Mouse (Mus musculus): ENCODE results near the gene Fggy.
A peak's percentile ranks its signal among the peaks of the same experiment; 100 is the strongest.

Gene Fggy

DNA sequence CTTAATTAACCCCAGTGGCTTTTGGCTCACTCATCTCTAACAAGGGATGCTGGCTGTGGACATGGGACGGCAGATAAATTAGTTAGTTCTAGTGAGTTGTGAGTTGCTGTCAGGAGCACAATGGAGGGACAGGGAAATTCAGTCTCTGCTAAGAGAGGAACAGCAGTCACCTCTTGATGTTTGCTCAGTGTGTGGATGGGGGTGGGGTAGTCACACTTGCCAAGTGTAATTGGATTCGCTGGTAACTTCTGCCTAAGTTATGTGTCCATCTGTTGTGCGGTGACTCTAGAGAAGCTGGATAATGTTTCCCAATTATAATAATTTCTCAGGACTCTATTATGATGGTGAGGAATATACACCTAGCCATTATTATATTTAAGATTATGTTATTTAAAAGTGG is 107.0 kb downstream of the Fggy start:
- no peak for DNase-seq (ENCODE audit: inconsistent ontology term)

DNA sequence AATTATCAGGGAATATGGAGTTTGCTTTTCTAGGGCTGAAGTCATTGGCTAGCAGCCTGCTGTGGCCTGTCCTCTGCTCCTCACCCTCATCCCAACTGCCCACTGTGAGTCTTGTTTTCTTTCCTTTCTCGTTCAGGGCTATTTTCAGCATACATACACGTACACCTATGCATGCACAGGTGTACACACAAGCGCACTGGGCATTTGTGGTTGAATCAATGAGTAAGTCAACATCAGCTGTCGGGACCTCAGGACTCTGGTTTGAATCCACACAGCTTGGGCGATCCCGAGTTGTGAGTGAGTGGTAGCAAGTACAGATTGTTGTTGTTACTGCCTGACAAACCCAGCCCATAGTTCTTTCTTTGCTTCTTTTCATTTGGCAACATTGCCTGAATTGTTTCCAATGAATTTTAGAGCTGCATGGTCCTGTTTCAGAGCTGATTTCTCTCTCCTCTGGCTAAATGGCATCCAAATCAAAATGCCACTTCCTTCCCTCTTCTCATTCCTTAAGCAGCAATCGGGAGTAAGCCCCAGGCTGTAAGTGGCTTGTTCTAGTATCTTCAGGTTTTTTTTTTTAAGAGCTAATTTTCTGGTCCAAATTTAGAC is 109.1 kb downstream of the Fggy start:
- DNase-seq (ENCODE audit: inconsistent ontology term) = no peak

DNA sequence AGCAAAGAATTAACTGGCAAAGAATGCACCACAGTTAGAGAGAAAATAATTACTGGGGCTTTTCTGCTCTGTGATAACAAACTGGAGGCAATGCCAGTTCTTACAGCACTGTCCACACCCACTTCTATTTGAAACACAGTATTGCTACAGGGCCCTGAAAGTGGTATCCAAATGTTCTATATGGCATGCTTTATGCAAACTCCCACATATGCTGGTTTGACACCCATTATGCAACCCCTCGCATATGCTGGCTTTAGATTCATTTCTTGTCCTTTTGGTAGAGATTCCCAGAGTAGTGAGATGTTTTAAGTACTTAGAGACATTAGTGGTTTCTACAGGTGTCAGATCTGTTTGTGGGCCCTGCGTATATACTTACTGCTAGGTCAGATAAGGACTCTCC is 109.6 kb downstream of the Fggy start:
- no peak for DNase-seq (ENCODE audit: inconsistent ontology term)

DNA sequence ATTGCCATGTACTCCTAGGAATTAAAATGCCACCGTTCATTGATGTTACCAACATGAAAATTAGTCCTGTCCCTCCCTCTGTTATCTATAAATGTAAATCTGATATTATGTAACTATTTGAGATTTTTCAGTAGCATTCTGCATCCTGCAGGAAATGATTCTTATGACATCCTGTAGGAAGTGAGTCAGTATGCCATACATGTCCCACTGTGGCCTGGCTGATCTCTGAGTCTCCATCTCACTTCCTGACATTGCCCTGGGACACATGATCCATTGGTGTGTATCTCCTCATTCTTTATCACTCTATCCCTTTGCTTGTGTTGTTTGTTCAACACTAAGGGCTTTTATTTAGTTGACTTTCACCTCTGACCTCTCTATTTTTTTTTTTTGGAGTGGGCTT is 110.3 kb downstream of the Fggy start:
- no peak for DNase-seq (ENCODE audit: inconsistent ontology term)

DNA sequence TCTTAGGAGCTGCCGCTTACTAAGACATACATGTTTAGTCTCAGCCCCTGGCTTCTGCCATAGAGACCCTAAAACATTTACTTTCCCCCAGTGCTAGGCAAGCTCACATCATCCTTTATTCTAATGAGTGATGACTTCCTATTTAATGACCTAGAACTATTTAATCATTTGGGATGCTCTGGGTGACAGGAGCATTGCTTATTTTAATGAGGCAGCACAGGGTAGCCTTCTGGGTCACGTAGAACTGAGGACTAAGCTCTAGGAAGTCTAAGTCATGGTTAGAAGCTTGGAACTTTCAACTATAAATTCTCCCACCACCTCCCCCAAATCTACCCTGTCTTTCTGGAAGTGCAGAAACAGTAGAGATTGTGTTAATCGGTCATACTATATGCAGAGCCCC is 111.2 kb downstream of the Fggy start:
- no peak for DNase-seq (ENCODE audit: inconsistent ontology term)

DNA sequence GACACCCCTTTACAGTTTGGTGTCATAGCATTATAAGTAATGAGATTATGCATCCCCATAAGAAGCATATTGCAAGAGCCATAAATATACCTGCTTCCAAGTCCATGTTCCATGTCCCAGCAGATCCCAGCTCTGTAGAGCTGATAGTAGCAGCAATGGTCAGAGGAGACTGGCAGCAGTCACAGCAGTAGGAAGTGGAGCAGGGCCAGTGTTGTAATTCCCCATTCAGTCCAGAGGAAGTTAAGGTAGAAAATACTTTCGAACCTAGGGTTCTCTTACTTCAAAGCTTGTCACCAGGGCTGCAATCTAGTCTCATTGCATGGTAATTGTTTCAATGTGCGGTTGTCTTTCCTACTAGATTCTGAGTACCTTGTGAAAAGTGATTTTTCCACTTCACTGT is 112.0 kb downstream of the Fggy start:
- no peak for DNase-seq (ENCODE audit: inconsistent ontology term)

DNA sequence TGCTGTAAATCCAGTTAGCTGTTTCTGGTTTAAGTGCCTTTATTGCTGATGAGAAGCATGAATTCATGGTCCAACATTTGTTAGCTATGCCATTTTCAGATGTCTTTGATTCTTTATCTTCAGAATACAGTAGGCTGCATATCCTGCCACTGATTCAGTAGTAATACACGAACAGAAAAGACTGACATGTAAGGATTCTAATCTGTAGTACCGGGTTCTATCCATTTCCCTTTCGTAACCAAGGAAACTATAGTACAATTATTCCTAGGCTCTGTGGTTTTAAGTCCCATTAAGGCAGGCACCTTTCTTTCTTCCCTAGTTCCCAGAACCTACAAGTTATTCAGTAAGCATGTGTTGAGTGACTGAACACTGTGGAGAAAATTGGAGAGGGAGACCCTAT is 113.3 kb downstream of the Fggy start:
- no peak for DNase-seq (ENCODE audit: inconsistent ontology term)

DNA sequence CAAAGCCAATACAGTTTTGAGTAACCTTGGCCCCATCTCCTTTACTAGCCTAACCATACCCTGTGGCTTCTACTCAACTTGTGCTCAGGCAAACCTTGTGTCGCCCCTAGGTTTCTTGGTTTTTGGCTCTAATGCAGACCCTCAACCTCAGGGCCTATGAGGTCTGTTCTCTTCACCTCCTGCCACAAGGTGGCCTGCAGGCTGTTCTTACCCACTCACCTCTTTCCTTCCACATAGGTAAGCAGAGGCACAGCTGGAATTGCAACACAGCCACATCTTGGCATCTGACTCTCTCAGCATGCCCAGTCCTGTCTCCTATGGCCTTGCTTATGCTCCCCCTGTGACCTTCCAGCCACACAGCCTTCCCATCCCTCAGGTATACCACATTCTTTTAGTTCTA is 114.7 kb downstream of the Fggy start:
- DNase-seq (ENCODE audit: inconsistent ontology term) = no peak

DNA sequence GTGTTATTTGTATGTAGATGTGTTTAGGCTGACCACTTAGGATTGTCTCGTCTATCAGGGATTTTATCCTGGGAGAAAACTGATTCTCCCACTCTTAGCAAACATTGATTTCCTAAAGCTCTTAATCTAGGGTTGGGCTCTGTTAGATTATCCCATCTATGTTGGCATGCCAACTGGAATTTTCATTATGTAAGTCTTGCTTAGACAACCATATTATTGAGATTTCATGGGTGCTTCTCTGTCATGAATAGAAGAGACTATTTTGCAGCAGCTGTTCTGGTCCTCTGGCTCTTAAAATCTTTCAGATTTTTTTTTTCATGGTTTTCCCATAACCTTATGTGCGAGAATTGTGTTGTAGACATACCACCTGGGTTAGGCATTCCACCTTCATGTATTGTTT is 119.1 kb downstream of the Fggy start:
- no peak for DNase-seq (ENCODE audit: inconsistent ontology term)

DNA sequence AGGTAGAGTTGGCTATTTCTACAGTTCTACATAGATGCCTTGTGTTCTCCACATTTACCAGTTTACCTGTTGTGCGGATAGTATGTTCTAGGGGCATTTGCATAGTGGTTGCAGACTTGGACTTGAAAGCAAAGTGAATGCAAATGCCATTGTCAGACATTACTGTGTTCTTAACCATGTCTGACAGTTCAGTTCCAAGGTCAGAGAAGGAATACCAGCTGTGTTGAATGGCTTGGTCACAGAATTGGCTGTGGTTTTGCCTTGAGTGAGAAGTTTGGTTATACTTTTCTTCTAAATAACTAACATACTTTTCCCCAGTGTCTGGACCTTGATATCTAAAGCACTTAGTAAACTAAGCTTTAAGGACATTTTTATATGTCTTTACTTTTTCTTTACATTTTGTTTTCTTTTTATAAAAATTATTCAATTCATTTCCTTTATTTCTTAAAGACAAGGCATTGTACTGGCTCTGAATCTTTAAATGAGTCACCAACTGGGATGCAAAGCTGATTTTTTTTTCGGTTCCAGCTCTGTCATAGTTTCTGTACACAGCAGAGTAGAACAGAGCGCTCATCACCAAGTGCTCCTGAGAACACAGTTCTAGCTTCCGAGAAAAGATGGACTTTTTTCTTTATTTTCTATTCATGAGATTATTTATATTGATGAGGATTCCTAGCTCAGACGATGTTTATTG is 123.6 kb downstream of the Fggy start:
- peak; percentile 55 for DNase-seq (ENCODE audit: inconsistent ontology term)

DNA sequence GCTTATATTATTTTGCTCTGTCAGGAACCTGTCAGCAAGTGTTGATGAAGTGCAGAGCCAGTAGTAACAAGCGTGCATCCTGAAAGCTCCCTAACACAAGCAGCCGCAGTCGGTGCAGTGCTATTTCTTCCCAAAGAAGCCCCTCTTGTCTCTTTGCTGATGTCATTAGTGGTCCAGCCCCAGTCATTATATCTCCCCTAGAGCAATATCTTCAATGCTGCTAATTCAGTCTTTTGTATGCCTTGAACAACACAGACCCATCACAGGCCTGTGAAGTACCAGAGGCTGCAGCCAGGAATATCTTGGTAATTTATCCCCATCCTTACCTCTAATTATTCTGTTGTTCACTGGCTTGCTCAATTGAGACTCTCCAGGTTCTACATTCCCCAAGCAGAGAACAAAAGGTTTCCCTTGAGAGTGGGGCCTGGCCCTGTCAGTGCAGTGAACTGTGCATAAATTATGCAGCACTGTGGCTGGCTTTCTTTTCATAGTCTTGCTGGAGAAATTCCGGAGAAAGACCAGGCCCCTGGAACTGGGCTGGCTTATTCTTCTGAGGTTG is 127.3 kb downstream of the Fggy start:
- DNase-seq (ENCODE audit: inconsistent ontology term) = peak; percentile 87

DNA sequence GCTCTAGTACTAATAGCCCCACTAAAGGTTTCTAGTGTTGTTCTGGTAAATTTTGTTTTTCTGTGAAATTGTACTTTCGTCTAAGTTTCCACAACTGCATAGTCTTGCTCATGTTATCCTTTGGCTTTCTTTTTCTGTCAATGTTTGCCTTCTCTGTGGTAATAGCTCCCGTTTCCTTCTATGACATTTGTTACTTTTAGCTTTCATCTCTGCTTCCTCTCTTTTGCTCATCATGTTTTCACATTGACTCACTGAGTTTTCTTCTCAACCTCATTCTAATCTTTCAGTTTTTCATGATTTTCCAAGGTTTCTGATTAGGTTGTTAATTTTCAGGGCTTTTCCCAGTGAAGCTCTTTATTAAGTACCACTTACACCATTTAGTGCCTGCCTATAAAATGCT is 129.5 kb downstream of the Fggy start:
- DNase-seq (ENCODE audit: inconsistent ontology term) = no peak

DNA sequence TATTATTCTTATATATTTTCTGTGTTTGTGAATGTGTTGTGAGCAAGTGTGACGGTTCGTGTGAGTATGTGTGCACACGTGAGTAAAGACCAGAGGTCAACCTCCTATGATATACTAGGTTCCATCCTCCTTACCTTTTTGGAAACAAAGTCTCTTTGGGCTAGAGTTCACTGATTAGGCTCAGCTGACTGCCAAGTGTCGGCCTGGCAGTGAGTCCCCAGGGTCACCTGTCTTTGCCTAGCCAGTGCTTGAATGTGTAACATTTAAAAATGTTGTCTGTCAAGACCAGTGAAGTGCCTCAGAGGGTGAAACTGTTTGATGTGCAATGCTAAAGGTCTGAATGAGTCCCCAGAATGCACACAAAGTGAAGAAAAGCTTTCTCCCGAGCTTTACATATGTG is 130.0 kb downstream of the Fggy start:
- DNase-seq (ENCODE audit: inconsistent ontology term) = no peak

DNA sequence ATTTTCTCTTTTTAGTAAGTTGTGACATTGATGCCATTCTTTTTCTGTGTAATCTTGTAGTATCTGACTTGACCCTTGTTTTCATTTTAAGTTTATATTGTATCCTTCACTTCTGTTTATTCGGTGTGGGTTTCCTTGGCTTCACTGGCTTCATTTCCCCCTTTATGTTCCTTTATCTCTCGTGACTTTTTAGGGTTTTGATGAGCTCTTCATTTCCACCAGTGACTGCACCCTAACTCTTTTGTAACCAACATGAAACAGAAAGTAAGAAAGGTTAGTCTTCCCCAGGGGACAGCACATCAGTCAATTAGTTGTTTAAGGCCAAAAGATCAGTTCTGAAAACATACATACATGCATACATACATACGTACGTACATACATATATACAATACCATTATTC is 130.9 kb downstream of the Fggy start:
- no peak for DNase-seq (ENCODE audit: inconsistent ontology term)

DNA sequence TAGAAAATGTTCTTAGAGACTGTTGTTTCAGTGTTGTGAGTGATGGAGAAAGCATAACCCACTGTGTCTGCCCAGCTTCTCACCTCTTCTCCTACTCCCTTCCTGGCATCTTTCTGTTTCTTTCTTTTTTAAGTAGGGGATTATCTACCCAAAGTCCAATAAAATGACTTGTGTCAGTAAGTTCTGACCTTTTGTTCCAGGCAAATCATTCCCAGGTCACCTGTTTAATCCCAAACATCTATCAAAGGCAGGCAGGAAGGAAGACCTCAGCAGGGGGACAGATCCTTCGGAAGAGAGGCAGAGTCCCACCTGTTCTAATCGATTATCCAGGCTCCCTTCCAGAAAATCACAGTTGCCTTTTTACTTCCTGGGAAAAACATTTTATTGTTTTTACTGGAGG is 143.1 kb downstream of the Fggy start:
- DNase-seq (ENCODE audit: inconsistent ontology term) = no peak

DNA sequence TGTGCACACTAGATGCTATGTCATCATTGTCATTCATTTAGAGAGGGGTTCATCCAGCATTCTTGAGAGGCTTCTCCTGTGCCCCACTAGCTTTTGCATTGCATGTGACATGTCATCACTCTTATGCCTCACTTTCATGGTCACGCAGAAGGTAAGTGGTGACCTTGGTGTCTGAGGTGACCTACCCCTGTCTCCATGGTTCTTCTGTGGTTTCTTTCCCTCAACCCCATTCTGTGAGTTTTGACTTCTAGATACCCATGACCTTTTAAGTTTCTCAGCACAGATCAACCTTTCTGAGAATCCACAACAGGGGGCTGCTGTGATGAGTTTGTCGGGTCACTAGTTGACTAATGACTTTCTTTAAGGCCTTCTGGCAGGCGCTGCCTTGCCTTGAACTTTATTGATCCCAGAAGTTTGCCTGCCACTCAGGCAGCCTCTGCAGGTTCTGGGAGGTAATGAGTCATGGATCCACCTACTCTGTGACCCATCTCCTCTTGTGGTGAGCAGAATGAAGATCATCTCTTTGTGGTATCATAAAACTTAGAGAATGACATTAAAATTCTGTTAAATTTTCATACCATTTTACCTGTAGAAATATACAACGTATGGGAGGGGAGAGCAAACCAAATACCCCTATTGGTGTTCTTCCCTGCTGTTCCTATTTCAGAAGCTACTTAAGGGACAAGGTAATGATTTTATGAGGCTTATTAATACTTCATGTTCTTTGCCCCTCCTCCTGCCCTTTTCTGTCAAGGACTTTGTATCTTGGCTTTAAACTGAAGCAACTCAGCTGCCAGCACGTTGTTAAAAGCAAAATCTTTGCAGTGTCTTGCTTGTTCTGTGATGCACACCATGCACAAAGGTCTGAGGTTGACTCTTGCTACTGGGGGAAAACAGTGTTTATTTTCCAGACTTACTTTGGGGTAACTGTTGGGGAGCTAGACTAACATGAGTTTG is 150.9 kb downstream of the Fggy start:
- DNase-seq (ENCODE audit: inconsistent ontology term) = no peak

DNA sequence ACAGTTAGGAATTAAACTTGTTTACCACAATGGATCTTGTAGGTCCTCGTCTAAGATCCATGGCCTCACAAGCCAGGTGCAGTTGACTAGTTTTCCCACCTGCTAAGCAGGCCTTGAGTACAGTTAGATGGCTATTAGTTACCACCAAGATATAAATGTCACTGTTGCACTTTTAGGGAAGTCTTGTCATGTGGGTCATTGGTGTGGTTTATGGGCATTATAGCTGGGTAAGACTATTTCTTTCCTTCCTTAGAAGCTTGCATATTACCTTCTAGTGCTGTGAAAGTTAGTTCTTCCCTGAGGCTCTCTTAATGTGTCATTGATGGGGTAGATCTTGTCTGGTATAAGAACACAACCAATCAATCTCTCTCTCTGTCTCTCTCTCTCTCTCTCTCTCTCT is 152.4 kb downstream of the Fggy start:
- no peak for DNase-seq (ENCODE audit: inconsistent ontology term)

DNA sequence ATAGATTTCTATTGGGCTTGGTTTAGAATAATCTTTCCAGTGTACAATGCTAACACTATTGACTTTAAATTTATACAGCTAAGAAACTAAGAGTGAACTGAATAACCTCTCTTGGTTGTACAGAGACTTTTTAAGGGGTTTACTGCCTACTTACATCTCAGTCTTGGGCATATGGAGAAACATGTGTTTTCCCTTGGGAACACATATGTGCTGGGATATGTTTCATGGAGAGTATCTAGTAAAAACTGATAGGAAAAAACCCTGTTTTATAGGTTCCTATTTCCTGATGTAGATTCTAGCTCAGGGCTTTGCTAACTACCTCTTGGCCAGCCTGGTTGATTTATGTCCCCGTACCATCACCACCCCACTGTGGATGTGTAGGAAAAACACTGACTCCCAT is 155.5 kb downstream of the Fggy start:
- DNase-seq (ENCODE audit: inconsistent ontology term) = no peak

DNA sequence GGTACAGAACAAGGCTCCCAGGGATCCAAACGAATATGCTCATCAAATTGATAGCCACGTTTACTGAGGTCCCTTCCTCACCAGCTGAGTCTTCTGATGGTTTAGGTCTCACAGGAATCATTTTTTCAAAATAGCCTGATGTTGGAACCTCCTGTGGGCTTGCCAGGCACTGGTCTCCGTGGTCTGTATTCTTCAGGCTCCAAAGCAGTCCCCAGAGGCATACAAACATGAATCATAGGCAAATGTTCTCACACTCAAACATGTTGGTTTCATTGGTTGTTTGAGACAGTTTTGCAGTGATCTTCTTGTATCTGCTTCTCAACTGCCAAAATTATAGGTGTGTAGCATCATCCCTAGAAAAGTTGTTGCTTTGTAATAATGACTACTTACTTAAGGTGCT is 156.0 kb downstream of the Fggy start:
- DNase-seq (ENCODE audit: inconsistent ontology term) = no peak

DNA sequence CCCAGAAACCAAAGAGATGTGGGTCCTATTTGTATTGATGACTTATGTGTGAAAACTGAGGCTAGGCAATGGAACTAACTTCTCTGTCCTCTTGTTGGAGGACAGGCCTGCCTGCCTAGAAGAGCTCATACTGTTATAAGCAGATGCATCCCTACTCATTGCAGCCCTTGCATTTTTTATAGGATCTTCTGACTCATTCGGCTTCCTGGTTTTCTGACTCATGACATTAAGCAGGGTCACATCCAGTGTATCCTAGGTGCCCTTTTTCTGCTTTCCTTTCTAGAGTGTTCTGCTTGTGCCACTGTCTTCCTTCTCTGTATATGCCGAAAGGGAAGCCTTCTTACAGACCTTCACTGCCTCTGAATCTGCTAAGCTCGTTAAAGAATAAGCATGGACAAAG is 158.8 kb downstream of the Fggy start:
- DNase-seq (ENCODE audit: inconsistent ontology term) = no peak

DNA sequence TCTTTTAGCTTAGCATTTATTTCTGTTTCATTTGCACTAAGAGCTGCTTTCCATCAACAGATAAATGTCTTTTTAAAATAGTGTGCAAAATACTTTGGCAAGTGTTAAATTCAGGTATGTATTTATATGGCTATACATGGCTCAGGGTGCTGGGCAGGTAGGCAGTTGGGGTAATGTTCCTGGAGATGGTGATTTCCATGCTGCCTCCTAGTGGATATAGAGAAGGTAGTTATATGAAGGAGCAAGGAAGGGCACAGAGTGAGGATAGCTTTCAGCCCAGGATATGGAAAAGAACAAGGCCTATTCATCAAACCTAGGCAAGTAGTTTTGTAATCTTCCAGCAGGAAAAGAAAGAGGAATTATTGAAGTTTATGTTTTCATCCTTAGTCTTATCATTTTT is 166.3 kb downstream of the Fggy start:
- DNase-seq (ENCODE audit: inconsistent ontology term) = no peak

DNA sequence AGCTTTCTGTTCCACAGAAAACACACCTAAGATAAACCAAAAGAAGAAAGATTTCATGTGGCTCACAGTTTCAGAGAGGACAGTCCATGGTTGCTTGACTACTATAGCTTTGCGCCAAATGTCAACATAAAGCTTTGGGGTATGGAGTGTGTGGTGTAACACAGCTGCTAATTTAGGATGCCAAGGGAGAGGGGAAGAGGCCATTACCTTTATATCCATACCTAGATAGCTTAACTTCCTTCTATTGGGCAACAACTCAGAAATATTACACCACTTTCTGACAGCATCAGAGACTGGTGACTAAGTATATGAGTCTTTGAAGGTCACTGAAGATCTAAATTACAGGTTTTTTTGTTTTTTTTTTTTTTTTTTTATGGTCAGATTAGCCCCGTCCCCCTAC is 169.1 kb downstream of the Fggy start:
- no peak for DNase-seq (ENCODE audit: inconsistent ontology term)

Data from Muller cell, postnatal 12 days (primary cell).